10 mouse cellular contexts compared by ENCODE assay signal in the genomic region with DNA sequence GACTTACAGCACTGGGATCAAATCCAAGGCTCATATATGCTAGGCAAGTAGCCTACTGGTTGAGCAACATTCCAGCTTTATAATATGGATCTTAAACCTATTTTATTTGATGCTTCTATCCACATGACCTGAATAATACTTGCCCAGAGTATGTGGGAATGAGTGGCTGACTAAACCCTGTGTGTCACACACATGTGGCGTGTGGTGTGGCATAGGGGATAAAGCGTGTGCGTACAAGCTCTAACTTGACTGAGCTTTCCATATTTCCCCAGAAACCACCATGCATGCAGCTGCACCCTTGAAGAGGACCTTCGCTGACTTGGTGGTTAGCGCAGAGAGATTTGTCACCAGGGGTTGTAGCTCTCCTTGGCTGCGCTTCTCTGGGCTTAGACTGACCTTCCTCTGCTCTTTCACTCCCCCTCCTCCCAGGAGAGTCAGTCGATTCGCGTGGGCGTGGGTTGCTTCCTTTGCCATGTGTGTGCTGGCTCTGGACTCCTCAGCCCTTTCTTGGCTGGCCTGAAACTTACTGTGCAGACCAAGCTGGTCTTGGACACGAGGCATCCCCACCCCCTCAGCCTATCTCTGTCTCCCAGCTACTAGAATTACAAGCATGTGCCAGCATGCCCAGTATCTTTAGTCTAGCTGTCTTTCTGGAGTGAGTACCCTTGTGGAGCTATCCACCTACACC.
DNase-seq lines count a peak whose midpoint lies in the region; ATAC-seq and TF ChIP-seq lines count a peak whose summit lies in the region.
"Had no signal": no experiment of that assay in that cellular context is flagged by ENCODE, and none has a peak within 500 bp of the region (broad histone marks: within the 10 kb centered on the region; RNA-seq: fewer than 3 reads in every experiment).

No protein-coding gene starts in this region.

- TF ChIP-seq CTCF in thymus, adult 2 months (IDR thresholded peaks at IDR 0.05; ENCODE audit: borderline replicate concordance, control insufficient read depth, extremely low read depth, insufficient read depth, low read length, poor library complexity), result no peak

- H3K9ac ChIP-seq in forebrain, embryonic 15.5 days (replicated peaks), result no peak overlapping the region
- H3K9ac ChIP-seq: liver, embryonic 13.5 days had no signal

- WGBS in forebrain, embryonic 15.5 days, result 75% methylated on average over 11 of the region's 11 CpGs
- 82% methylated on average over 11 of the region's 11 CpGs for WGBS in forebrain, embryonic 10.5 days
- 48% methylated on average over 11 of the region's 11 CpGs for WGBS in thymus, adult 2 months

- 0 out of 2 replicates have a peak, but pooled peaks have one; percentile 23 for ATAC-seq in forebrain, embryonic 15.5 days (replicated peaks)
- no peak for ATAC-seq in erythroblast, adult 5-6 weeks (replicated peaks; ENCODE audit: low FRiP score, poor library complexity, severe bottlenecking)

- H3K36me3 ChIP-seq in forebrain, embryonic 15.5 days, result no peaks in the 10 kb centered on the region
- no peaks in the 10 kb centered on the region for H3K36me3 ChIP-seq in forebrain, embryonic 10.5 days (replicated peaks)
- H3K36me3 ChIP-seq in thymus, adult 2 months (ENCODE audit: control insufficient read depth, insufficient read depth, low read length), result no peaks in the 10 kb centered on the region

- H3K4me1 ChIP-seq in forebrain, embryonic 15.5 days, result no peaks in the 10 kb centered on the region
- peaks cover 10% of the 10 kb centered on the region; the same call in 1 of the 2 replicates for H3K4me1 ChIP-seq in forebrain, embryonic 10.5 days
- H3K4me1 ChIP-seq in thymus, adult 2 months (replicated peaks; ENCODE audit: control insufficient read depth, insufficient read depth, low read length), result peaks cover 36% of the 10 kb centered on the region

- H3K4me2 ChIP-seq in forebrain, embryonic 15.5 days (replicated peaks), result no peak overlapping the region
- H3K4me2 ChIP-seq: liver, embryonic 13.5 days had no signal

- no peak for DNase-seq in forebrain, embryonic 10.5 days (ENCODE audit: extremely low spot score, low spot score)
- DNase-seq in urinary bladder, postnatal 25 days (ENCODE audit: low spot score), result peak; percentile 9
- no peak for DNase-seq in urinary bladder, postnatal 10 days (ENCODE audit: low spot score)
- peak; percentile 21 for DNase-seq in heart, postnatal 25 days (ENCODE audit: low spot score)
- peak; percentile 33 for DNase-seq in thymus, adult 2 months
- no peak for DNase-seq in retina, postnatal 1 day
- DNase-seq: liver, embryonic 13.5 days had no signal

- H3K9me3 ChIP-seq in forebrain, embryonic 15.5 days, result no peaks in the 10 kb centered on the region
- H3K9me3 ChIP-seq in forebrain, embryonic 10.5 days, result no peaks in the 10 kb centered on the region
- H3K9me3 ChIP-seq: liver, embryonic 13.5 days had no signal

- intact Hi-C loops in heart, postnatal 25 days (cut with DNase I), result loop anchor here (5.0 kb wide), 1 partner anchor 44 kb away; no protein-coding TSS in a partner anchor

- H3K4me3 ChIP-seq in forebrain, embryonic 15.5 days, result no peak overlapping the region
- no peak overlapping the region for H3K4me3 ChIP-seq in forebrain, embryonic 10.5 days
- no peak overlapping the region for H3K4me3 ChIP-seq in thymus, adult 2 months (ENCODE audit: control insufficient read depth, insufficient read depth, low read length)
- H3K4me3 ChIP-seq: liver, embryonic 13.5 days had no signal

- no peaks in the 10 kb centered on the region for H3K27me3 ChIP-seq in forebrain, embryonic 15.5 days
- H3K27me3 ChIP-seq in forebrain, embryonic 10.5 days (ENCODE audit: poor library complexity, severe bottlenecking), result no peaks in the 10 kb centered on the region
- no peaks in the 10 kb centered on the region for H3K27me3 ChIP-seq in thymus, adult 2 months (ENCODE audit: control insufficient read depth, insufficient read depth, low read length)
- H3K27me3 ChIP-seq: CH12.LX; liver, embryonic 13.5 days had no signal

- TF ChIP-seq POLR2A in thymus, adult 2 months (IDR thresholded peaks at IDR 0.05; ENCODE audit: control insufficient read depth, extremely low read depth, insufficient read depth, low read length, poor library complexity), result no peak

- H3K27ac ChIP-seq in forebrain, embryonic 15.5 days (replicated peaks), result no peak overlapping the region
- no peak overlapping the region for H3K27ac ChIP-seq in forebrain, embryonic 10.5 days
- peak overlapping the region; percentile 59; the same call in 1 of the 2 replicates for H3K27ac ChIP-seq in thymus, adult 2 months (ENCODE audit: control insufficient read depth, insufficient read depth, low read length)
- H3K27ac ChIP-seq: liver, embryonic 13.5 days had no signal

Comparison
In these comparisons a context has a peak if more than half of its experiments do, and no peak if none do; other contexts are left out.
1. DNase-seq: peak in urinary bladder, postnatal 25 days (single experiment), heart, postnatal 25 days (single experiment) and thymus, adult 2 months (single experiment); none in forebrain, embryonic 10.5 days (single experiment), urinary bladder, postnatal 10 days (single experiment) and retina, postnatal 1 day (single experiment).